Mouse (Mus musculus) neural tube, postnatal 0 days (tissue): ENCODE data around the gene Elob. TPM values are rescaled to one million over a fixed set of nuclear protein-coding genes. Genes with fewer than 3 reads are reported as not detected.

Experiments
- microRNA-seq: library from miRNA; unstranded; fragments of <30 nt; microRNA quantifications from one replicate; pipeline ENCODE4, GENCODE M21; 2016
- polyA plus RNA-seq: library from polyadenylated mRNA; unstranded; fragments of >200 nt; fragmentation: Nextera tagmentation; extraction: Ambion mirVana; gene quantifications from 2 replicates; pipeline ENCODE4 v1.2.1, GENCODE M21; 2015

The Elob gene
- polyA plus RNA-seq: 1,482 and 1,529 TPM in 2 replicates

DNA sequence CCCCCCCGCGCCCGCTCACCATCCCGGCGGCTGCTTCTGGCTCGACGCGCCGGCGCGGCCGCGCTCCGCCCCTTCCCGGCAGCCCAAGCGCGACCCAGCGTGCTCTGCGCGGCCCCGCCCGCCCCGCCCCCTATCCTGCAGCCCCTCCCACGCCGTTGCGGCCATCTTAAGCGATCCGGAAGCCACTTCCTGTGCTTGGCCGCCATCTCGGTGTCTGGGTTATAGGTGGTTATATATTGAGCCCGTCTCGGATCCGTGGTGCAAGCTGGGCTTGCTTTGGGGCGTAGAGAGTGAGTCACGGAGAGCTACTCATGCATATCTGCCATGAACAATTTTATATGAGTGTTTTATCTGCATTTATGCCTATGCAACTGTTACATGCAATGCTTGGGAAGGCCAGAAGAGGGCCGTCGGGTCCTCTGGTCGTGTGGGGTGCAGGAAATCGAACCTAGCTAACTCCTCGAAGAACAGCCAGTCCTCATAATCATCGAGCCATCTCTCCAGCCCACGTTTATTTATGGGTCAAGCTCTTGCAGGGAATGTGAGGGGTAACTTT, at the start of gene Elob:
Elob (minus strand) TSS at position 73 of the 556 bp plus-strand sequence.

DNA sequence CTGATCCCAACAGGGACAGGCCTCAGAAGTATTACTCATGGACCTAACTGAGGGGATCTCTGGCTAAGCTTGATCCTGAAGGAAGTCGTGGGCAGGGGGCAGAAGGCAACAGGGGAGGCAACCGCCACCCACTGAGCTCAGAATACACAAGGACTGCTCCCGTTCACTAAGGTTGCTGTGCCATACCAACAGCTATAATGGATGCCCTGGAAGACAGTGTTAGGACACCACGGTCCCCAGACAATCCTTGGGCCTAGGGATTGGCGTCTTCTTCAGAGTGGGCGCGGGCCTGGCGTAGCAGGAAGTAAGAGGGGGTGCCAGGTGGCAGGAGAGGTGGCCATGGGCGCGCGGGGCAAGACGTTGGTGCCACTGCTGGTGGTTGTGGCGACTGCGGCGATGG, 38.8 kb upstream of the Elob start, which contains the start of gene Prss21:
Prss21 (plus strand) TSS at position 301 of the 400 bp plus-strand sequence.

GRCm38 (mm10) chr17:23843812-23844273, 14.9 kb upstream of the Elob start, which contains the start of the genes Prss32 and Prss41:
Prss32 (plus strand) TSS chr17:23843855.
Prss41 (minus strand) TSS chr17:23844172.

GRCm38 (mm10) chr17:23836006-23836575, 7.2 kb upstream of the Elob start, which contains the start of gene Prss33:
Prss33 (minus strand) TSS chr17:23836056.

GRCm38 (mm10) chr17:23790269-23791078, 38.5 kb downstream of the Elob start, which contains the start of gene Srrm2:
Srrm2 (plus strand) TSS chr17:23790532.

GRCm38 (mm10) chr17:23785561-23786471, 43.1 kb downstream of the Elob start, which contains the start of gene Flywch2:
Flywch2 (minus strand) TSS chr17:23786081.

Small RNA genes within 50 kb of the gene (microRNA-seq; reads per million reads assigned to microRNA genes)
- gene Mir5125: 0.87 reads per million

Other genes with a start within 250 kb of the Elob start
- gene Zfp13, start 229.6 kb downstream of the Elob start, polyA plus RNA-seq: 20.7 and 22.4 TPM in 2 replicates
- not detected in 2 replicates for gene Zscan10, start 228.3 kb downstream of the Elob start, polyA plus RNA-seq
- gene Mmp25, start 183.9 kb downstream of the Elob start, polyA plus RNA-seq: 1.4 and 1.7 TPM in 2 replicates
- 0.23 TPM in 2 replicates for gene Bicdl2, start 168.6 kb downstream of the Elob start, polyA plus RNA-seq
- gene Hcfc1r1, start 155.5 kb downstream of the Elob start, polyA plus RNA-seq: 207 and 248 TPM in 2 replicates
- 29.4 and 33.2 TPM in 2 replicates for gene Thoc6, start 155.3 kb downstream of the Elob start, polyA plus RNA-seq
- gene Tnfrsf12a, start 151.7 kb downstream of the Elob start, polyA plus RNA-seq: 14.4 and 18.7 TPM in 2 replicates
- gene Cldn6, start 149.9 kb downstream of the Elob start, polyA plus RNA-seq: 0.23 and 0.35 TPM in 2 replicates
- gene Cldn9, start 145.1 kb downstream of the Elob start, polyA plus RNA-seq: 0.20 and 0.79 TPM in 2 replicates
- gene 1520401A03Rik, start 106.4 kb downstream of the Elob start, polyA plus RNA-seq: 0.19 TPM in 1 of 2 replicates, not detected in the other
- 14.5 and 16.2 TPM in 2 replicates for gene Pkmyt1, start 102.8 kb downstream of the Elob start, polyA plus RNA-seq
- 64.8 and 68.8 TPM in 2 replicates for gene Paqr4, start 88.3 kb downstream of the Elob start, polyA plus RNA-seq
- 1.2 and 1.6 TPM in 2 replicates for gene Kremen2, start 83.3 kb downstream of the Elob start, polyA plus RNA-seq
- 162 and 181 TPM in 2 replicates for gene Flywch1, start 57.5 kb downstream of the Elob start, polyA plus RNA-seq
- gene Flywch2, start 43.1 kb downstream of the Elob start, polyA plus RNA-seq: 111 and 120 TPM in 2 replicates
- 455 and 462 TPM in 2 replicates for gene Srrm2, start 38.6 kb downstream of the Elob start, polyA plus RNA-seq
- not detected in 2 replicates for gene Prss33, start 6.9 kb upstream of the Elob start, polyA plus RNA-seq
- gene Prss32, start 14.7 kb upstream of the Elob start, polyA plus RNA-seq: 0.12 TPM in 1 of 2 replicates, not detected in the other
- 0.86 and 1.6 TPM in 2 replicates for gene Prss41, start 15.0 kb upstream of the Elob start, polyA plus RNA-seq
- not detected in 2 replicates for gene Prss21, start 38.9 kb upstream of the Elob start, polyA plus RNA-seq
- not detected in 2 replicates for gene Dcpp1, start 51.7 kb upstream of the Elob start, polyA plus RNA-seq
- gene Dcpp2, start 51.7 kb upstream of the Elob start, polyA plus RNA-seq: not detected in 2 replicates
- gene Dcpp3, start 88.3 kb upstream of the Elob start, polyA plus RNA-seq: not detected in 2 replicates
- not detected in 2 replicates for gene Sbp, start 112.5 kb upstream of the Elob start, polyA plus RNA-seq
- gene Sbpl, start 126.1 kb upstream of the Elob start, polyA plus RNA-seq: not detected in 2 replicates
- gene Prss30, start 151.4 kb upstream of the Elob start, polyA plus RNA-seq: not detected in 2 replicates
- gene Prss22, start 169.0 kb upstream of the Elob start, polyA plus RNA-seq: not detected in 2 replicates
- gene Prss27, start 209.0 kb upstream of the Elob start, polyA plus RNA-seq: 0.15 TPM in 1 of 2 replicates, not detected in the other
- 89.6 and 92.0 TPM in 2 replicates for gene Kctd5, start 244.3 kb upstream of the Elob start, polyA plus RNA-seq